Mouse (Mus musculus) ovary, adult 10 weeks (tissue): ENCODE results near the gene Ubqln5. TPM values are rescaled to one million over a fixed set of nuclear protein-coding genes. Genes with fewer than 3 reads are reported as not detected.

ENCODE experiments used
- polyA plus RNA-seq: library from polyadenylated mRNA; stranded (reverse); fragments of 350-450 nt; fragmentation: Illumina TruSeq; extraction: RNeasy Lipid Tissue Mini Kit (QIAGEN cat#74804); gene quantifications from one replicate; pipeline ENCODE4 v1.2.3, GENCODE M21; 2014

Ubqln5 gene
- polyA plus RNA-seq = not detected

DNA sequence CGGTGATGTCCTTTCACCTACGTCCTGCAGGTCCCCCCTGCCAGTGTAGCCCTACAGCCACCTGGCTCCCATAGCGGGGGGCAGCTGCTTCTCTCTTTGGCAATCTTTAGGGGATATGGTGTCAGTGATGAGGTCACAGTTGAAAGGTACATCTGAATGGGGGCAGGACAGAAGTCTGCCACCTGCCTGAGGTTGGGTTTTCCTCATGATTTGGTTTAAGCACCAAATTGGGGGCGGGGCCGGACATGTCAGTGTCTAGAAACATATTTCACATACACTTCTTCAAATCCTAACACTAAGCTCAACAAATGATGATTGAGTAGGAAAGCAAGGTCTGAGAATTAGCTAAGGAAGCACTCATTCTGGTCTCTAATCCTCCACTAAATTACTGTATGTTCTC, at the start of gene Ubqln5:
TSS of gene Ubqln5 (minus strand) at position 101 of the 400 bp plus-strand sequence.

GRCm38 (mm10) chr7:104150456-104150855, 20.8 kb upstream of the Ubqln5 start, which contains the start of gene Ubqlnl:
Gene Ubqlnl, minus strand, starts transcription at chr7:104150556.

GRCm38 (mm10) chr7:104143179-104143578, 13.6 kb upstream of the Ubqln5 start, which contains the start of gene Ubqln3:
Gene Ubqln3, minus strand, starts transcription at chr7:104143279.

GRCm38 (mm10) chr7:104137305-104137704, 7.7 kb upstream of the Ubqln5 start, which contains the start of gene Olfr643:
Gene Olfr643, minus strand, starts transcription at chr7:104137405.

DNA sequence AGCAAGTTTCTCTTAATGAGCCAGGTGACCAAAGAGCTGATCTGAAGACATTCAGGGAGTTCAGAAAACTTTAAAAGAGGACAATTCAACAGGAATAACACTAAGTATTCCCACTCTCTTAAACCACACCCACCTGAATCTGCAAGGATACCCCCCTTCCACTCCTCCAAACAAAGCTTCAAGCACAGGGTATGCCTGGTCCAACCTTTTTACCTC, 25.0 kb downstream of the Ubqln5 start, which contains the start of gene Olfr646:
TSS of gene Olfr646 (plus strand) at position 117 of the 216 bp plus-strand sequence.

GRCm38 (mm10) chr7:104085365-104085764, 44.3 kb downstream of the Ubqln5 start, which contains the start of gene Olfr645:
Gene Olfr645, minus strand, starts transcription at chr7:104085465.

Other genes with a start within 250 kb of the Ubqln5 start
- gene Olfr66, start 243.6 kb downstream of the Ubqln5 start, polyA plus RNA-seq = not detected
- gene Olfr64, start 235.3 kb downstream of the Ubqln5 start, polyA plus RNA-seq = not detected
- gene Olfr65, start 226.3 kb downstream of the Ubqln5 start, polyA plus RNA-seq = not detected
- gene Olfr631, start 201.0 kb downstream of the Ubqln5 start, polyA plus RNA-seq = not detected
- not detected for gene Olfr632, start 195.5 kb downstream of the Ubqln5 start, polyA plus RNA-seq
- not detected for gene Olfr633, start 185.4 kb downstream of the Ubqln5 start, polyA plus RNA-seq
- gene Olfr635, start 158.7 kb downstream of the Ubqln5 start, polyA plus RNA-seq = not detected
- not detected for gene Olfr638, start 131.1 kb downstream of the Ubqln5 start, polyA plus RNA-seq
- gene Olfr639, start 112.5 kb downstream of the Ubqln5 start, polyA plus RNA-seq = not detected
- gene Olfr640, start 104.3 kb downstream of the Ubqln5 start, polyA plus RNA-seq = not detected
- not detected for gene Olfr641, start 94.4 kb downstream of the Ubqln5 start, polyA plus RNA-seq
- gene Olfr642, start 77.2 kb downstream of the Ubqln5 start, polyA plus RNA-seq = not detected
- gene 4930516K23Rik, start 68.4 kb downstream of the Ubqln5 start, polyA plus RNA-seq = not detected
- not detected for gene Olfr644, start 58.0 kb downstream of the Ubqln5 start, polyA plus RNA-seq
- not detected for gene Olfr645, start 44.4 kb downstream of the Ubqln5 start, polyA plus RNA-seq
- not detected for gene Olfr646, start 25.0 kb downstream of the Ubqln5 start, polyA plus RNA-seq
- not detected for gene Olfr643, start 7.6 kb upstream of the Ubqln5 start, polyA plus RNA-seq
- not detected for gene Ubqln3, start 13.5 kb upstream of the Ubqln5 start, polyA plus RNA-seq
- gene Ubqlnl, start 20.7 kb upstream of the Ubqln5 start, polyA plus RNA-seq = not detected
- gene Olfm5, start 35.0 kb upstream of the Ubqln5 start, polyA plus RNA-seq = not detected
- gene Olfr648, start 53.6 kb upstream of the Ubqln5 start, polyA plus RNA-seq = 0.80 TPM
- gene Olfr649, start 66.2 kb upstream of the Ubqln5 start, polyA plus RNA-seq = not detected
- gene Trim6, start 89.0 kb upstream of the Ubqln5 start, polyA plus RNA-seq = 1.5 TPM
- gene Trim34a, start 114.6 kb upstream of the Ubqln5 start, polyA plus RNA-seq = 18.0 TPM
- gene Trim5, start 158.3 kb upstream of the Ubqln5 start, polyA plus RNA-seq = 3.0 TPM
- 26.0 TPM for gene Trim12a, start 185.6 kb upstream of the Ubqln5 start, polyA plus RNA-seq
- not detected for gene Trim34b, start 199.6 kb upstream of the Ubqln5 start, polyA plus RNA-seq
- gene Trim12c, start 223.5 kb upstream of the Ubqln5 start, polyA plus RNA-seq = 27.0 TPM
- 0.23 TPM for gene Trim30b, start 240.1 kb upstream of the Ubqln5 start, polyA plus RNA-seq